Mouse (Mus musculus): Measurements from ENCODE around the gene 4931440F15Rik.

GRCm38 (mm10) chr11:29839781-29840180 lies 14.3 kb upstream of the 4931440F15Rik start:
- TF ChIP-seq CTCF (IDR thresholded peaks at IDR 0.05; ENCODE audit: low read depth, low read length) (no peak), GATA1 (IDR thresholded peaks at IDR 0.05; ENCODE audit: borderline replicate concordance, low read length) (no peak), TAL1 (conservative IDR thresholded peaks at IDR 0.05; ENCODE audit: low read depth, low read length) (no peak)
